Mouse (Mus musculus) ZHBTc4 (cell line): ENCODE measurements around the gene Mrps18c.

ENCODE experiments used
- DNase-seq: peaks from one replicate; pipeline ENCODE4 v3.0.0-alpha.2; 2011; ENCODE audit warnings: low read depth, low spot score

The Mrps18c gene

GRCm38 (mm10) chr5:100798165-100798860 is at the start of gene Mrps18c, which contains the start of gene Helq:
Gene Mrps18c, plus strand, starts transcription at chr5:100798627.
Gene Helq, minus strand, starts transcription at chr5:100798598.
- peak; percentile 98 for DNase-seq

- no peak for DNase-seq
Measured at GRCm38 (mm10) chr5:100750617-100751255, 47.7 kb upstream of the Mrps18c start.

GRCm38 (mm10) chr5:100751655-100752054 is 46.8 kb upstream of the Mrps18c start:
- DNase-seq: no peak

- DNase-seq: no peak
Measured at GRCm38 (mm10) chr5:100753407-100753806, 45.0 kb upstream of the Mrps18c start.

- peak; percentile 63 for DNase-seq
Measured at GRCm38 (mm10) chr5:100758121-100758520, 40.3 kb upstream of the Mrps18c start.

- peak; percentile 29 for DNase-seq
Measured at GRCm38 (mm10) chr5:100760049-100760663, 38.3 kb upstream of the Mrps18c start.

- DNase-seq: no peak
Measured at GRCm38 (mm10) chr5:100761736-100762135, 36.7 kb upstream of the Mrps18c start.

- DNase-seq: peak; percentile 71
Measured at GRCm38 (mm10) chr5:100766026-100766425, 32.4 kb upstream of the Mrps18c start.

- no peak for DNase-seq
Measured at GRCm38 (mm10) chr5:100771575-100771974, 26.9 kb upstream of the Mrps18c start.

GRCm38 (mm10) chr5:100775778-100776404 is 22.5 kb upstream of the Mrps18c start:
- no peak for DNase-seq

- no peak for DNase-seq
Measured at GRCm38 (mm10) chr5:100776900-100777299, 21.5 kb upstream of the Mrps18c start.

- no peak for DNase-seq
Measured at GRCm38 (mm10) chr5:100779002-100779401, 19.4 kb upstream of the Mrps18c start.

- no peak for DNase-seq
Measured at GRCm38 (mm10) chr5:100787527-100787926, 10.9 kb upstream of the Mrps18c start.

GRCm38 (mm10) chr5:100792261-100792660 is 6.2 kb upstream of the Mrps18c start:
- no peak for DNase-seq

- DNase-seq: no peak
Measured at GRCm38 (mm10) chr5:100794084-100794483, 4.3 kb upstream of the Mrps18c start.

- no peak for DNase-seq
Measured at GRCm38 (mm10) chr5:100818341-100818740, 19.9 kb downstream of the Mrps18c start.

- DNase-seq: peak; percentile 62
Measured at GRCm38 (mm10) chr5:100819568-100820480, 21.4 kb downstream of the Mrps18c start.

GRCm38 (mm10) chr5:100820483-100821184 is 22.2 kb downstream of the Mrps18c start, which contains the start of gene Abraxas1:
Gene Abraxas1, minus strand, starts transcription at chr5:100820965.
- peak; percentile 92 for DNase-seq

GRCm38 (mm10) chr5:100821375-100821774 is 22.9 kb downstream of the Mrps18c start:
- no peak for DNase-seq

GRCm38 (mm10) chr5:100822826-100823225 is 24.4 kb downstream of the Mrps18c start:
- DNase-seq: no peak
